Mouse (Mus musculus): ENCODE data around the gene Rwdd1. TPM values are rescaled to one million over a fixed set of nuclear protein-coding genes. Genes with fewer than 3 reads are reported as not detected.
"Not testable (repeated sequence)": the region's sequence is repeated elsewhere in the genome, so short reads cannot be mapped to it uniquely, and the experiment has no call there.

Gene Rwdd1
- polyA plus RNA-seq, 1 experiment from 2014 or later = 93.8 TPM

- POLR2A ChIA-PET = no interaction called here
- no peak for ATAC-seq
- in situ Hi-C loops (cut with MboI; ENCODE audit: low pct_unique_long_range_greater_than_20kb) = no loop called here
- no peak for TF ChIP-seq CTCF (IDR thresholded peaks at IDR 0.05)
- no peaks in the 10 kb centered on the region for H3K27me3 ChIP-seq
- DNase-seq (ENCODE audit: low read depth, low spot score) = no peak
- CTCF ChIA-PET = interaction anchor here (1.1 to 2.3 kb wide), 3 partner anchors 9 to 283 kb away, joined by 3 to 13 read pairs (median 4); no protein-coding TSS in a partner anchor
These were observed 6.2 kb downstream of the Rwdd1 start for GRCm38 (mm10) chr10:34013241-34013640.

GRCm38 (mm10) chr10:34012581-34012980 is 6.8 kb downstream of the Rwdd1 start:
- H3K27me3 ChIP-seq = no peaks in the 10 kb centered on the region
- DNase-seq (ENCODE audit: low read depth, low spot score) (no peak), ATAC-seq (no peak)
- CTCF ChIA-PET = interaction anchor here (1.2 to 2.3 kb wide), 3 partner anchors 9 to 33 kb away, joined by 3 to 13 read pairs (median 3); no protein-coding TSS in a partner anchor
- in situ Hi-C loops (cut with MboI; ENCODE audit: low pct_unique_long_range_greater_than_20kb) = no loop called here
- POLR2A ChIA-PET = no interaction called here
- TF ChIP-seq CTCF (IDR thresholded peaks at IDR 0.05) = no peak

DNA sequence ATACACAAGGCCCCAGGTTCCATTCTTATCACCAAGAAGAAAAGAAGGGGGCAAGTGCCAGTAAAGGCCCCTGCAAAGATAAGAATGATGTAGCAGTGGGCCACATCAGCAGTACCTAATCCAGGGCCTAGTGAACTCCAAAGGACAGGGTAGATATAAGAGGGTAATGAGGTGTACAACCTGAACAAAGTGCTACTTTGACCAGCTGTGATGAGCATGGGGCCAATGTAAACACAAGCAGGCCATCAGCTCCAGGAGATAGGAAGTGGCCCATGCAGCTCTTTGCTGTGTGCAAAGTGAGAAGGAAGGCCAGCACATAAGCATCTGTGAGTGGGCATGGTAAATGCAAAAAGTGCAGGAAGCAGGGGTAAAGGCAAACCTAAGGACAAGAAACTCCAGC is 21.0 kb downstream of the Rwdd1 start:
- TF ChIP-seq CTCF (IDR thresholded peaks at IDR 0.05) = no peak
- ChIA-PET POLR2A (interaction anchor here (0.5 kb wide), 1 partner anchor 46 kb away, joined by 4 read pairs; no protein-coding TSS in a partner anchor), CTCF (interaction anchor here (0.9 to 2.8 kb wide), 4 partner anchors 11 to 16 kb away, joined by 3 to 10 read pairs (median 4); no protein-coding TSS in a partner anchor)
- in situ Hi-C loops (cut with MboI; ENCODE audit: low pct_unique_long_range_greater_than_20kb) = no loop called here
- no peaks in the 10 kb centered on the region for H3K27me3 ChIP-seq
- DNase-seq (ENCODE audit: low read depth, low spot score) = no peak
- no peak for ATAC-seq

DNA sequence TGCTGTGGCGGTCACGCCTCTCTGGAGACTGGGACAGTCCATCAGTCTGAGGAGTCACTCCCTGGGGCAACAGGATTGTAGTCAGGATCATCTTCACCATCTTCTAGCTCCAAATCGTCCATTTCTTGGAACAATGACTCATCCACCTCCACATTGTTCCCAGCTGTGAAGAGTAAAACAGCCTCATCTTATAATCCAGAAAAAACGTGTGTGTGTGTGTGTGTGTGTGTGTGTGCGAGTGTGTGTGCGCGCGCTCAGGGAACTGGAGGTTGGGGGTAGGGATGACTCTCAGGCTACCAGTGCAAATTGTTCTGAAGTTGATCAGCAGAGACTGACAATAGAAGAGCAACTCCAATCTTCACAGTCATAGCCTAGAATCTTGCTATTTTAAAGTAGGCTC is 22.7 kb downstream of the Rwdd1 start:
- CTCF ChIA-PET = interaction anchor here (1.8 to 2.8 kb wide), 2 partner anchors 9 to 18 kb away, joined by 4 to 10 read pairs; no protein-coding TSS in a partner anchor
- POLR2A ChIA-PET; H3K27me3 ChIP-seq; ATAC-seq; in situ Hi-C loops (cut with MboI; ENCODE audit: low pct_unique_long_range_greater_than_20kb); DNase-seq (ENCODE audit: low read depth, low spot score): not testable (repeated sequence)

DNA sequence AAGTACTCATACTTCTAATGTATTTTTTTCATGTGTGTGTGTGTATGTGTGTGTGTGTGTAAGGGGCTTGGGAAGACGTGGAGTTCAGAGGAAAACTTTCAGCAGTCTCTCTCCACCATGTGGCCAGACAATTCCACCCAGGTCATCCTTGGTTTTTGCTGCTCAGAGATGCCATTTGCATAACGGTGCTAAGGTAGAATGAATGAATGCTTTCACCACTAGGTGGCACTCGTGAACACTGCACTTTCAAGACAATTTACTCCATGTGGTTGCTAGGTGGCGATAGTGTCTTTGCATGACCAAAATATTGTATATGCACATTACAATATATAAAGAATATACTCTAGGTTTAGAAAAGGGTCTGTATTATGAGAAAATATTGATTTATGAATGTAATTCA is 32.7 kb downstream of the Rwdd1 start:
- peak; percentile 41 for DNase-seq (ENCODE audit: low read depth, low spot score)
- POLR2A ChIA-PET = no interaction called here
- no peaks in the 10 kb centered on the region for H3K27me3 ChIP-seq
- in situ Hi-C loops (cut with MboI; ENCODE audit: low pct_unique_long_range_greater_than_20kb) = loop anchor here (10.0 kb wide), 1 partner anchor 108 kb away; the partner anchor contains the start of gene Calhm5
- peak; percentile 96 for TF ChIP-seq CTCF (IDR thresholded peaks at IDR 0.05)
- CTCF ChIA-PET = interaction anchor here (0.8 to 2.4 kb wide), 8 partner anchors 10 to 294 kb away, joined by 3 to 10 read pairs (median 4); no protein-coding TSS in a partner anchor
- peak; percentile 85 for ATAC-seq

- no peak for ATAC-seq
- ChIA-PET POLR2A (no interaction called here), CTCF (no interaction called here)
- DNase-seq (ENCODE audit: low read depth, low spot score) = no peak
- TF ChIP-seq CTCF (IDR thresholded peaks at IDR 0.05) = no peak
- peaks cover 10% of the 10 kb centered on the region for H3K27me3 ChIP-seq
- in situ Hi-C loops (cut with MboI; ENCODE audit: low pct_unique_long_range_greater_than_20kb) = no loop called here
These were observed 44.5 kb downstream of the Rwdd1 start for GRCm38 (mm10) chr10:33974781-33975494.

DNA sequence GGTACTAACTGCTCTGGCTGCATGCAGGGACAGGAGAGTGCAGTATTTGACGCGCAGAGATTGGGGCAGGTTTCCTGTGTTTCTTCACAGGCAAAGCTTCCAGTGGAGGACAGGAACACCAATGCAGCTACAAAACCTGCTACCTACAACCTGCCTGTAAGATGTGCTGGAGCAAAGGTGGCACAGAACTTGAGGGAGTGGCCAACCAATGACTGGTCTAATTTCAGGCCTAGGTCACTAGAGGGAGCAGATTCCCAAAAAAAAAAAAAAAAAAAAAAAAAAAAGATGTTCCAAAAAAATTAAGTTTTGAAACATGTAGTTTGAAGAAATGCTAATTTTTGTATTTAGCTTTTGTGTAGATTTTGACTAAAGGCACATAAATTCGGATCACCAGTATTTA is 66.9 kb downstream of the Rwdd1 start:
- DNase-seq (ENCODE audit: low read depth, low spot score) (no peak), ATAC-seq (no peak)
- CTCF ChIA-PET = no interaction called here
- POLR2A ChIA-PET = interaction anchor here (0.6 to 0.7 kb wide), 2 partner anchors 45 to 178 kb away, joined by 4 to 7 read pairs; no protein-coding TSS in a partner anchor
- in situ Hi-C loops (cut with MboI; ENCODE audit: low pct_unique_long_range_greater_than_20kb) = no loop called here
- no peaks in the 10 kb centered on the region for H3K27me3 ChIP-seq
- no peak for TF ChIP-seq CTCF (IDR thresholded peaks at IDR 0.05)

DNA sequence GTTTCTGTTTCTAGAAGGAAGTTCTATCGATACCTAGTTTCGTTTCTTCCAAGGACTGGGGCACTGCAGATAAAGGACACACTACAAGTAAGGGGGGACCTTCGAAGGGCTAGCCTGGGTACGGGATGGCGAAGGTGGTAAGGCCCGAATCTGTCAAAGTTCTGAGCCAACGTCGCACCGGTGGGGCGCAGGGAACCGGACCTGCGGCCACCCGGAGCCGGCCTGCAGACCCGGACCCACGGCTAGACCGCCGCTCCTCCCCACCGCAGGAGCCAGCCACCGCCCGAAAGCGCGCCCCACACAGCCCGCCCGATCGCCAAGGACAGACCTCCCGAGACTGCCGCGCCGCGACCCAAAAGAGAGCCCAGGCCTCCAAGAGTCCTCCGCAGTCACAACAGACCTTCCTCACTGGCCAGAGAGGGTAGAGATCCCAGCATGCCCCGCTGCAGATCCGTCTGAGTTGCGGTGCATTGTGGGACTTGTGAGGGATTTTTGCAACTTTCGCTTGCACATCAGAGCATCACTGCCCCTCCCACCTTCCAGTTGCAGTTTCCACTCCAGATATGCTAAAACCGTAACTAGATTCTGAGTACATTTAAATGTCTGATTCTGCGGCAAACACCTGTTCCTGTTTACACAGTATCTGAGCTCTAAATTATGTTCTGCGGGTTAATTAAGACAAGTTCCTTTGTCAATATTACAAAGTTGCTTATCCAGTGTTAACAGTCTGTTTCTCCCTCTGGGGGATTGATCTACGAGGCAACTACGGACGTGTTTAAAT is 68.4 kb downstream of the Rwdd1 start, which contains the start of gene Zup1:
TSS of gene Zup1 (minus strand) at position 467 of the 781 bp plus-strand sequence.
- H3K27me3 ChIP-seq = no peaks in the 10 kb centered on the region
- CTCF ChIA-PET = interaction anchor here (1.1 to 1.8 kb wide), 2 partner anchors 11 to 37 kb away, joined by 3 to 6 read pairs; no protein-coding TSS in a partner anchor

More for the DNA sequence above, 68.4 kb downstream of the Rwdd1 start, which contains the start of gene Zup1:
- POLR2A ChIA-PET = no interaction called here
- no peak for TF ChIP-seq CTCF (IDR thresholded peaks at IDR 0.05)
- DNase-seq (ENCODE audit: low read depth, low spot score) (peak; percentile 37), ATAC-seq (peak; percentile 99)
- in situ Hi-C loops (cut with MboI; ENCODE audit: low pct_unique_long_range_greater_than_20kb) = no loop called here

Other genes with a start within 250 kb of the Rwdd1 start
- gene Sult3a2, start 232.9 kb downstream of the Rwdd1 start, polyA plus RNA-seq (2021) = not detected
- not detected for gene Sult3a1, start 161.9 kb downstream of the Rwdd1 start, polyA plus RNA-seq (2021)
- gene Rsph4a, start 114.5 kb downstream of the Rwdd1 start, polyA plus RNA-seq (2021) = 0.06 TPM
- 14.3 TPM for gene Zup1, start 68.4 kb downstream of the Rwdd1 start, polyA plus RNA-seq (2021)
- not detected for gene Trappc3l, start 18.0 kb upstream of the Rwdd1 start, polyA plus RNA-seq (2021)
- 0.03 TPM for gene Calhm4, start 24.7 kb upstream of the Rwdd1 start, polyA plus RNA-seq (2021)
- 0.59 TPM for gene Calhm5, start 76.9 kb upstream of the Rwdd1 start, polyA plus RNA-seq (2021)
- not detected for gene Calhm6, start 108.4 kb upstream of the Rwdd1 start, polyA plus RNA-seq (2021)
- gene Dse, start 188.1 kb upstream of the Rwdd1 start, polyA plus RNA-seq (2021) = 6.8 TPM

Data from Patski (cell line).